Mouse (Mus musculus) T-helper 17 cell (primary cell): ENCODE measurements around the gene Adh5.

Experiments
- in situ Hi-C, 2 experiments: fragments of 300-600 bp; cut with MboI, MseI; formaldehyde crosslinking; loops; 1 replicate in 1 of 2; 2 replicates in 1 of 2; pipeline ENCODE4 v1.15.1; 2025; ENCODE audit warnings: high pct_unique_total_duplicates in 2 of 2

Adh5 gene

GRCm38 (mm10) chr3:138442612-138443464 lies at the start of gene Adh5:
TSS of gene Adh5 (plus strand) at chr3:138443093.
- in situ Hi-C loops, result no loop called here

DNA sequence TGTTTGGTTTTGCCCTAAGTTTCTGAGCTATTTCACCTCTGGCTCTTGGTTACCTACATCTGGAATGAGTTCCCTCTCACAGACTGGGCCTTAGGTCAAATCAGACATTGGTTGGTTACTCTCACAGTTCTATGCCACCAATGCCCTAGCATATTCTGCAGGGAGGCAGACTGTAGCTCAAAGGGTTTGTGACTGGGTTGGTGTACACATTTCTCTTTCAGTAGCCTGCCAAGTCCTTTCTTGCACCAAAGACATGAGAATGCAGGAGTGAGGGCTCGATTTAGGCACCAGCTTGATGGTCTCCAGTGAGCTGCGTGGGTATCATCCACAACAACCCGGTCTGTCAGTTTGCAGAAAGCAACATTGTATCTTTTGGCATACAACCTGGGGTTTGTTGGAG lies 38.0 kb upstream of the Adh5 start:
- in situ Hi-C loops, result loop anchor here in 1 of 2 experiments (25.0 kb wide), 1 partner anchor 543 kb away; the partner anchor contains the start of genes Dnajb14 and H2afz

DNA sequence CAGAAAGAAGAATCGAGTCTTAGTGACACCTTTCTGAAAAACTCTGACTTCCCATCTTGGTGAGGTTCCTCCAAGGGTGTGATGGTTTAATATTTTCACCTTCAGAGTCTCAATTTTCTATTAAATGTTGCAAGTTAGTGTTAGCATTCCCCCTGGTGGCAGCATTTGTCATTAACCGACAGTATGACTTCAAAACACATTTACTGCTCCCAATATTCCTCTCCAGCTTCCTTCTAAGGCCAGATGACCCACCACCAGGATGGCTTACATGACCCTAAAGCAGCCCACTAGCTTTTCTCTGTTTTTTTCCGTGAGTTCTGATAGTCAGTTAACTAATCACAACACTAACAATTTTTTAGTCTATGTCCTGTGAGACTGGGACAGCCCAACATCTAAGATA lies 37.6 kb upstream of the Adh5 start:
- in situ Hi-C loops, result loop anchor here in 1 of 2 experiments (25.0 kb wide), 1 partner anchor 543 kb away; the partner anchor contains the start of genes Dnajb14 and H2afz

- in situ Hi-C loops, result loop anchor here in 1 of 2 experiments (25.0 kb wide), 1 partner anchor 544 kb away; the partner anchor contains the start of genes Dnajb14 and H2afz
Measured at GRCm38 (mm10) chr3:138405840-138406239, 37.1 kb upstream of the Adh5 start.

- in situ Hi-C loops, result loop anchor here in 1 of 2 experiments (25.0 kb wide), 1 partner anchor 546 kb away; the partner anchor contains the start of genes Dnajb14 and H2afz
Measured at GRCm38 (mm10) chr3:138407920-138408319, 35.0 kb upstream of the Adh5 start.

DNA sequence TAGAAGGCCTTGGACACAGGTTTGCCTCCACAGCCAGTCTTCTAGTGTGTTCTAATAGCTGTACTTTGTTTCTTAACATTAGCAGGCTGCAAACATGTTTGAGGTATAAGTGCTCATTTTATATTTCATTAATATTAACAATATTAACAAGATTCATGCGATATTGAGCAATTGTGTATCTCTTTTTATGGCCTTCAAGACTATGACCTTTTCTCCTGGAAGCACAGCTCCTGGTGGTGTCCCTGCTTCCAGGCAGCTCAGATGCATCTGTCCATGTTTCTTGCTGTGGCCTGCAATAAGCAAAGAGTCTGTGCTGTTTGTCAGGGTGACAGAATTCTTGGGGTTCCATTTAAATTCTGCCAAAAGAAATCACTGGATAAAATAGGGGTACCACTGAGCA lies 33.3 kb upstream of the Adh5 start:
- in situ Hi-C loops, result loop anchor here in 1 of 2 experiments (25.0 kb wide), 1 partner anchor 547 kb away; the partner anchor contains the start of genes Dnajb14 and H2afz

DNA sequence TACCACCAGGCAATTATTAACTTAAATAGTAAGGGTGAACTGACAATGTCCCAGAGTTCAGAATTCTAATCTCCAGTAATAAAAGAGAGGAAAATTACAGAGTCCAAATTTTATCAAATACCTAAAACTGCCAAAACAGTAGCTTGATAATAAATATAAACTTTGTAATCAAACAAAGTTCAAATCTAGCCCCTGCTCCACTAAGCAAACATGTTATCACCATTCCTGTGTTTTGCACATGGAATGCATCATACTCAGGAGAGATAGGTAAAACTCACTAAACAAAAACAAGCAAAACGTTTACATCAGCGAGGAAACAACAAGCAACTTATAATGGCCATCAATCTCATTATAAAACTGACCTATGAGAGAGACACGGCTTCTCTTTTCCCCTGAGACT lies 32.7 kb upstream of the Adh5 start:
- in situ Hi-C loops, result loop anchor here in 1 of 2 experiments (25.0 kb wide), 1 partner anchor 548 kb away; the partner anchor contains the start of genes Dnajb14 and H2afz

GRCm38 (mm10) chr3:138415121-138415690 lies 27.7 kb upstream of the Adh5 start, which contains the start of gene Adh4:
TSS of gene Adh4 (plus strand) at chr3:138415466.
- in situ Hi-C loops, result loop anchor here in 1 of 2 experiments (5.0 to 25.0 kb wide), 2 partner anchors 43 to 553 kb away; partner anchors contain the start of genes Dnajb14 and H2afz

GRCm38 (mm10) chr3:138419369-138419768 lies 23.5 kb upstream of the Adh5 start:
- in situ Hi-C loops, result loop anchor here in 1 of 2 experiments (5.0 to 25.0 kb wide), 2 partner anchors 47 to 557 kb away; partner anchors contain the start of genes Dnajb14 and H2afz

DNA sequence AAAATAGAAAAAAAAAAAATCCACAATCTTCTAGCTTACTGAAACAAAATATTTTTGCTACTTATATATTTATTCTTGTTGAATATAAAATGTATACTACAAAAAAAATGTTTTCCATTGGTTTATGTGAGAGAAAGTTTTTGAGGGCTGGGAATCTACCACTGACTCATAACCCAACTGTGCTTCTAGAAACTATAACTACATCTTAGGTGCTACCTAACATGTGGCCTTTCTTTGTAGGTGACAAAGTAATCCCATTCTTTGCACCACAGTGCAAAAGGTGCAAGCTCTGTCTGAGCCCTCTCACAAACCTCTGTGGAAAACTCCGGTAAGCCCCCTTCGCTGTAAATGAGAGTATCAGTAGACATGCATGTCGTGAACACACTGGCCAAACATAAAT lies 22.5 kb upstream of the Adh5 start:
- in situ Hi-C loops, result loop anchor here (5.0 to 25.0 kb wide), 2 partner anchors 438 to 558 kb away; partner anchors contain the start of genes Dapp1 (in 1 of the 2), Dnajb14 (in 1 of the 2) and H2afz (in 1 of the 2)

GRCm38 (mm10) chr3:138423664-138424063 lies 19.2 kb upstream of the Adh5 start:
- in situ Hi-C loops, result loop anchor here (5.0 to 25.0 kb wide), 2 partner anchors 441 to 561 kb away; partner anchors contain the start of genes Dapp1 (in 1 of the 2), Dnajb14 (in 1 of the 2) and H2afz (in 1 of the 2)

- in situ Hi-C loops, result loop anchor here (5.0 to 25.0 kb wide), 2 partner anchors 442 to 562 kb away; partner anchors contain the start of genes Dapp1 (in 1 of the 2), Dnajb14 (in 1 of the 2) and H2afz (in 1 of the 2)
Measured at GRCm38 (mm10) chr3:138424247-138424646, 18.6 kb upstream of the Adh5 start.

DNA sequence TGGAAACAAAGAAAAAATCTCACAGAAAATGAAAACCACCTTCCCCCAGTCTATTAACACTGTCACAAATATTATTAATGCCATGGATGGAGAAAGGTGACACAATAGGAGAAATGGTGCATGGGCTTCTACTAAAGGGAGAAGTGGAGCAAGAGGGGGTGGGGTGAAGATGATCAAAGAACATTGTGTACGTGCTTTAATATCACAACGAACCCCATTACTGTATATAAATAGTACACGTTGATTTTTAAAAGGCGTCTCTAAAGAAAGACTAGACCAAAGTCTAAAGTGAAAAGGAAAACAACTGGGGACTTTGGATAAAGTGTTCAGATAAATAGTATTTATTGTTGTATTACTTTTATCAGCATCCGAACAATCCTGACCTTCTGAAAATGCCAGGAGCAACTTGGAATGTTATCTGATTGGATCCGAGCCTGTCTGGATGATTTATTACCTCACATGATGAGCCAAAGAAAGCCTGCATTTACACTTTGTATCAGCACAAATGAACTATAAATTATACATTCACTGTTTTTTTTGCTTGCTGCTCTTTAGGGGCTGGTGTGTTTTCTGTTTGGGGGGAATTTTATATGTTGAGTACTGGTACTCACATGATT lies 12.4 kb upstream of the Adh5 start:
- in situ Hi-C loops, result loop anchor here in 1 of 2 experiments (5.0 to 10.0 kb wide), 2 partner anchors 206 to 648 kb away; no protein-coding TSS in a partner anchor

- in situ Hi-C loops, result loop anchor here in 1 of 2 experiments (5.0 to 10.0 kb wide), 2 partner anchors 207 to 650 kb away; no protein-coding TSS in a partner anchor
Measured at GRCm38 (mm10) chr3:138431835-138432234, 11.1 kb upstream of the Adh5 start.

- in situ Hi-C loops, result loop anchor here (5.0 to 10.0 kb wide), 3 partner anchors 214 to 241 kb away; no protein-coding TSS in a partner anchor
Measured at GRCm38 (mm10) chr3:138438716-138439115, 4.2 kb upstream of the Adh5 start.

- in situ Hi-C loops, result no loop called here
Measured at GRCm38 (mm10) chr3:138442203-138442602, 690 bp upstream of the Adh5 start.

DNA sequence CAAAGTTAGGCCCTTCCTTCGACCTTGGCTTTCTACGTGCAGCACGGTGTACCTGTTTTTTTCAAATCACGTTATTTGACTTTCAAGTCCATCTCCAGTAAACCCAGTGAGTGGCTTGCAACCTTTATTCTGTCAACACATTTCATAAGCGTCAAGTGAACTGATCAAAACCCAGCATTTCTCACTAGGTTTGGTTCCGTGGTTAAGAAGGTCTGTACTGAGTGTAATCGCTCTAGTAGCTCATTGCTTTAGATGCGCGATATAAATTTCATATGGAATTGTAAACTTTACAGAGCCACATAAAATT lies 525 bp downstream of the Adh5 start:
- in situ Hi-C loops, result no loop called here

DNA sequence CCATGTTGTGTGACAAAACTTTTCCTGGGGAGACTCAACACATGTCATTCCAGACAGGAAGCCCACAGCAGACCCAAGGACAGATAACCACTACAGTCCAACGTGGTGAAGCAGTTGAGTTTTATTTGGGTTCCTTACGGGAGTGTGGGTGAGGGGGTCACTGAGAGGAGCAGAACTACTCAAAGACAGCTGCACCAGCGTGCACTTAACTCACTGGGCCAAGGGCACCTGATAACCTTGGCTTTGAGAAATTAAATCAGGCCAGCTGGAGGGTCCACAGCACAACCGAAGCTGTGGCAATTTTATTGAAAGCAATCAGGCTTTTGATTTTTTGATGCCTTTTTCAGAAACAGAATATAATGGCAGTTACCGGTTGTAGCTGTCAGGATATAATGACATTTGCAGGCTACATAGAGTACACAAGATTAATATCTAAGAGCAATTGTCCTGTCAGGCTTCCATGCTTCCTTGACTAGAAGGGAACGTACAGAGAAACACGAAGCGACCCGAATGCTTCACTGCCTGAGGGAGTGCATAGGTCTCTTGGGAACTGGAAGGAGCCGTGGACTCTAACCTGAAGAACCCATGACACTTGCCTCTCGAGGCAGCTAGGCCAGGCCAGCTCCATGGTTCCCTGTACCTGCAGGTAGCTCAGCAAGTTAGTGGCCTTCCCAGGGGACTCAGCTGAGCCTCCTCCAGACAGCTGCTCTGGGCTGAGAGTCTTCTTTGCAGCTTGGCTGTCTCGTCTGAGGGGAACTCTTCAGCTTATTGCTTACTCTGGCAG lies 5.4 kb downstream of the Adh5 start:
- in situ Hi-C loops, result no loop called here

DNA sequence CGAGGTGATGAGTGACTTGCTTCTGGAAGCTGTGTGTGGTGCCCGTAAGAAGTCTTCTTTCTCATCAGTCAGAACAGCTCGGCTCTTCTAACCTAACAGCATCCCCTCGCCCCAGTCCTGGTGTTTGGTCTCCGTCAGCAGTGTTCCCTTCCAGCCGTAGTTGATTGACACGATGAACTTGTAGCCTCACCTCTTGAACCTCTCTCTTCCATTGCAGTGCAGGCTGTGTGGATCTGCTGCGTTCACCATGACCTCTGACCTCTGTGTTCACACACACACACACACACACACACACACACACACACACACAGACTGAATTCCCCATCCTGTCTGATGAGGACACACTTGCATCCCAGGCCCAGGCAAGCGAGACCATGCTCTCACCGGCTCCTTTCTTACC lies 9.3 kb downstream of the Adh5 start:
- in situ Hi-C loops, result no loop called here

DNA sequence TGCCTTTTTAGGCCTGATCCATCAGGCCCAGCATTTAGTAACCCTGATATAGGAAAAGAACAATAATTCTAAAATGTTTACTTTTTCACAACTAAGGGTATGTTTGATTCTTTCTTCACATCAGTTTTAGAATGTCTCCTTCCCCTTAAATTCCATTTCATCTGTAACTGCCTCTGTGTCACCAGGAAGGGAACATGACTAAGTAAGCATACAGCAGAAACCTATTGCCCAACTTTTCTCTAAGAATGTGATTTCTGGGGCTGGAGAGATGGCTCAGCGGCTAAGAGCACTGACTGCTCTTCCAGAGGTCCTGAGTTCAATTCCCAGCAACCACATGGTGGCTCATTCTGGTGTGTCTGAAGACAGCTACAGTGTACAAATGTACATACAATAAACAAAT lies 11.3 kb downstream of the Adh5 start:
- in situ Hi-C loops, result no loop called here
